Mouse (Mus musculus) CD4-positive naive resting alpha-beta T cell, adult 57 days (primary cell): ENCODE measurements around the gene Slc24a3. TPM values are rescaled to one million over a fixed set of nuclear protein-coding genes. Genes with fewer than 3 reads are reported as not detected.

Source experiments
- total RNA-seq: library from RNA; stranded (reverse); gene quantifications from one replicate; pipeline ENCODE4 v1.2.4, GENCODE M21; 2023

The Slc24a3 gene
- not detected for total RNA-seq

GRCm38 (mm10) chr2:145167664-145168360 lies at the start of gene Slc24a3:
Gene Slc24a3 (plus strand): TSS chr2:145167754.

GRCm38 (mm10) chr2:145675142-145675755 lies 507.7 kb downstream of the Slc24a3 start, which contains the start of gene Rin2:
Gene Rin2 (plus strand): TSS chr2:145675215.

